Mouse (Mus musculus) adrenal gland, adult 2 months (tissue): Measurements from ENCODE around the gene Homer1. TPM values are rescaled to one million over a fixed set of nuclear protein-coding genes. Genes with fewer than 3 reads are reported as not detected.

Experiments used
- DNase-seq: peaks from one replicate; pipeline ENCODE4 v3.0.0; 2021
- long read RNA-seq: library from polyadenylated mRNA; stranded (forward); transcript quantifications from one replicate; pipeline ENCODE4 v2.0.0, GENCODE M21; 2021
- polyA plus RNA-seq: library from polyadenylated mRNA; depleted of rRNA; stranded (reverse); fragments of >200 nt; gene quantifications from 2 replicates; pipeline ENCODE4 v1.2.3, GENCODE M21; 2012; rRNA removed
- total RNA-seq, 2 experiments: library from RNA; stranded (reverse); gene quantifications; 2 replicates each; pipeline ENCODE4 v1.2.3; 2021

The Homer1 gene
- total RNA-seq (10 to 100 TPM; 27.2 to 56.6 TPM), polyA plus RNA-seq (4.7 and 5.2 TPM in 2 replicates)
- long read RNA-seq, full-length matches to known transcripts = 15 of 15 reads
- long read RNA-seq, partial matches to known transcripts = 0 of 15 reads
- long read RNA-seq, other reads (novel, unspliced or antisense) = 0 of 15 reads

GRCm38 (mm10) chr13:93299316-93299715, at the start of gene Homer1:
Gene Homer1, plus strand, starts transcription at chr13:93299635.
- DNase-seq = no peak

DNA sequence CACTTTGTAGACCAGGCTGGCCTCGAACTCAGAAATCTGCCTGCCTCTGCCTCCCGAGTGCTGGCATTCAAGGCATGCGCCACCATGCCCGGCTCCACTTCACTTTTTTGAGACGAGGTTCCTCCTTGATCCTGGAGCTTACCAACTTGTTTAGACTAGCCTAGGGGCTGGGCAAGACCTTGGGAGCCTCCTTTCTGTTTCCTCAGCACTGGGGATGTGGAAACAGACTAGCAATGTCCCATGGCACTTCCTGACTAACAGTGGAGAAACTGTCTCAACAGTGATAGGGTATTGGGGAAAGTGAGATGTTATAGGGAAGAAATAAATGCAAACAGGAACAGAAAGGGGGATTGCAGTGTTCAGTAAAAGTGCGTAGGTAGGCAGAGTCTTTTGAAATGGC, 47.7 kb upstream of the Homer1 start:
- DNase-seq = no peak

DNA sequence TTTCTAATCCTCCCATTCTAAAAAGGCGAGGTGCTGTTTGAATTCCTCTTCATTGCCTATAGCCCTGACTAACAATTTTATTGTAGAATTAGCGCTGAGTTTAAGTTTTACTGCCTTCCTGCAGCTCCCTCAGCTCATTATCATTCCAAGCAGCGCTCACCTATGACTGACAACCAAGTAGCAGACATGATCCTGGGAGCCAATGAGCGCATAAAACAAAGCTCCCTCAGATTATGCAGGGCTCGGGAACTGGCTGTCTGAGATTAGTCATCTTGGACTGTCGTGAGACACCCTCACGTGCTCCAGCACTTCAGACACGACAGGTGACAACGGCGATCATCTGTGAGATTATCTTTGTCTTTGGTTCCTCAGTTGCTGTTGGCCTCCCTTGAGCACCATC, 47.3 kb upstream of the Homer1 start:
- DNase-seq = no peak

DNA sequence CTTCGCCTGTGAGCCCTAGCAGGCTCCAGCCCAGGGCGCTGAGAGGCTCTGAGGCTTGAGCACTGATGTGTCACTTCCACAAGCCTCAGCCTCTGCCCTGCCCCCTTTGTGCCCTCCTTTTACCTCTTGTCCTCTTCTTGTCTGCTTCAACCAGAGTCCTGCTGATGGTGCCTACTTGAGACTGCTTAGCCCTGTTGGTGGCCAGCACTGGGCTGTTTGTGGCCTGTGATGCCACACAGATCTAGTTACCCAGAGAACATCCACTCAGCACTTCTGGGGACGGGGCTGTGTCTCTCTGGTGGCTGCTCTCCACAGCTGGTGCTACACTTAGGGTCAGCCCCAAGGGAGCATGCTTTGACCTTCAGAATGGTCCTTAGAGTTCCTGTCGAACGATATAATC, 46.5 kb upstream of the Homer1 start:
- DNase-seq = no peak

- no peak for DNase-seq
Observed at GRCm38 (mm10) chr13:93267151-93267550, 32.3 kb upstream of the Homer1 start.

GRCm38 (mm10) chr13:93300581-93300980, 1.1 kb downstream of the Homer1 start:
- no peak for DNase-seq

DNA sequence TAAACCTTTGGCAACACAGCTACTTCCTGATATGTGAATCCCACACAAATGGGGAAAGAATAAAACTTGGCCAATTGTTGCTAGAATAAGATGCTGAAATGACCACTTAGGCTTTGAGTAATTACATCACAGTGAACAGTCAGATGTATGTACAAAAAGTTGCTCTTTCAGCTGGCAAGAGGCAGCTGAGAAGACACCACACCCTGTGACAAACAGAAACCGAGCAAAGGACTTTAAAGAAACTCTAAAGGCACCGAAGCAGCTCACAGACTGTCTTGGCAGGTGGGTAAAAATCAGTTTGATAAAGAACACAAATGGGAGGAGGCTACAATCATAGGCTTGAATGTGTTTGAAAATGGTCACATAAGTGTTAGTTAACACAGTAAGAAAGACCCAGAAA, 1.6 kb downstream of the Homer1 start:
- no peak for DNase-seq

- DNase-seq = no peak
Observed at GRCm38 (mm10) chr13:93302846-93303562, 3.6 kb downstream of the Homer1 start.

GRCm38 (mm10) chr13:93303563-93304250, 4.3 kb downstream of the Homer1 start:
- peak; percentile 97 for DNase-seq

DNA sequence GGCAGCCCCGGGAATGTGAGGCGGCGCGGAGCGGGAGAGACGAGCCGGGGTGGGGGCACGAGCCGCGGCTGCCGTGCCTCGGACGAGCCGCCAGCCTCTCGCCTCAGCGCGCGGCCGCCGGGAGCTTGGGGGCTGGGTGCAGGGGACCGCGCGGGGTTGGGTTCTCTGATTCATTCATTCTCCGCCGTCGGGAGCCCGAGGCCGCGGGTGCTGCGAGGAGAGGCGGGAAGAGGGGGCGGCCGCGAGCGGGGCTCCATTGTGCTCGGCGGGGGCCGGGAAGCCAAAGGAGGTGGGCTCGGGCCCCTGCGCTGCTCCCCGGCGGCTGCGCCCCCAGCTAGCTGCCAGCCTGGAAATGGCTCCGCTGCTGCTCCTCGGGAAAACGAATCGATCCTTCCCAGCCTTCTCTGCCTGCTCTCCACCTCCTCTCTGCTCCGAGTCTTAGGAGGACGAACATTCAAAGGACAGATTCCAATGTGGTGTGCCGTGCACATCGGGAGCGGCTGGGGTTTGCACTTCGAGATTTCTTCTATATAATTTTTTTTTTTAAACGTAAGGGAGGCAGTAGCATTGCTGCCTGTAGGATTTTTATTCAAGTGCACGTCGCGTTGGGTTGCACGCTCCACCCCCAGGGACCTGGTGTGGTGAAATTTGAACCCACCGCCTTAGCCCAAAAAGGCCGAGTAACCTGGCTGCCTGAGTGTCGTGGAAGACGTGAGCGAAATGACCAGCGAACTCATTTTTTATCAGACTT, 5.0 kb downstream of the Homer1 start:
- DNase-seq = peak; percentile 55

GRCm38 (mm10) chr13:93305149-93305548, 5.7 kb downstream of the Homer1 start:
- DNase-seq = no peak

DNA sequence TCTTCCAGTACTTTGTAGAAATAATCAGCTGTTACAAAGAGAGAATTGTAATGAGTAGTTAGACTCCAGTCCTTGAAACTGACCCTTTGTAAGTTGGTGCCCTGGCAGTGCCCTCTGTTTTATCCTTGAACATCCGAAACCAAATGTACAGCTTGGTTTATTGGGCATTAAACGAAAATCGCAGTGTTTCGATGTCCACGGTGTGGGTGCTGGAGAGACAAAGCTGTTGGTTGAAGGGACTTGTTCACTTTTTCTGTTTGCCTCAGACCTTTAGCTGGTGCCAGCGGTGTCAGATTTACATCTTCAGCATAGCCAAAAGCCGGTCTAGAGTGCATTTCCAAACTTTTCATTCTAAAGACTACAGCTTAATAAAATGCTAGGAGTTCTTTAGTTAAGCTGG, 6.2 kb downstream of the Homer1 start:
- peak; percentile 51 for DNase-seq

- no peak for DNase-seq
Observed at GRCm38 (mm10) chr13:93306545-93306944, 7.1 kb downstream of the Homer1 start.

DNA sequence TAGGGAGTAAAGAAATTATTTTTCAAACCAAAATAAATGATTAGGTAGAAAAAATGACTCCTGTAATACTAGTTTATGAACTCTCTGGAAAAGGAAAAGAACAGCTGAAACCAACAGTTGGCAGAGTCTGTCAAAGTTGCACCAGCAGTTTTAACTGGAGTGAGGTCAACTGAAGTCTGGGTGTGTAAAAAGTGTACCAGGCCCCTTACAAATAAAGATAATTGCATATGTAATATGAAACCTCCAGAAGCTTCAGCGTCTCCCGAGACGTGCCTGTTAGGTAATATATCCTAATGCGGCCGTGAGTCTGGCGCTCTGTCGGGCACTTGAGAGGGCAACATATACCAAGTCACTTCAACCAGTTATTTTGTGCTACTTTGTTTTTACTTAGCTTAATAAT, 8.3 kb downstream of the Homer1 start:
- DNase-seq = no peak

DNA sequence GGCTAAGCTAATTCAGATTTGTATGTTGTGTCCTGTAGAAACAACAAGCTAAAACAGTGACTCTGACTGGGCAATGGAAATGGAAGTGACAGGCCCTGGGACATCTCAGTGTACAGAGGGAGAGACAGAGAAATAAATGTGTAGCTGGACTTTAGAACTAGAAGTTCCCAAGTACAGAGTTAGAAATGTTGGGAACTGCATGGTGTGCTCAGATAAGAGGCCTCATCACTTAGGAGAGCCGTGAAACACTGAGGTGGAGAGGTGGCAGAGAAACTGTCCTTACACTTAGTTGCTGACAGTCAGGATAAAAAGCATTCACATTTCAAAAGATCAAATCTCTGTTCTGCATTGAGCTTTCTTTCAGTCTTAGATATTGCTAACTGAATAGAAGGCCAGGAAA, 9.9 kb downstream of the Homer1 start:
- no peak for DNase-seq

DNA sequence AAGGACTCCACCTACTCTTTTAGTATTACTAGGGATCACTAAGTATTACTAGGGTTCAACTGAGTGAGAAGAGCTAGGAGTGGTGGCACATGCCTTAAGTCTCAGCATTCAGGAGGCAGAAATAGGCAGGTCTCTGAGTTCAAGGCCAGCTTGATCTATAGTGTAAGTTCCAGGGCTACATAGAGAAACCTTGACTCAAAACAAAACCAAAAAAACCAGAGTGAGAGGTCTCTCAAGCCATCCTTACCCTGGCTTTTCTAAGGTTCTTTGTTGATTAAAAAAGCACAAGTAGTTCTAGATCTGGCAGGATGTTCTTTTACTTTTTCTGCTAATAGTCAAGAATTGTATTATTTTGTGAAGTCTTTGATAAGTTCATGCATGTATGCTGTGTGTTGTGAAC, 13.1 kb downstream of the Homer1 start:
- DNase-seq = no peak

GRCm38 (mm10) chr13:93314322-93314721, 14.9 kb downstream of the Homer1 start:
- no peak for DNase-seq

- DNase-seq = no peak
Observed at GRCm38 (mm10) chr13:93320089-93320488, 20.7 kb downstream of the Homer1 start.

GRCm38 (mm10) chr13:93326326-93326725, 26.9 kb downstream of the Homer1 start:
- no peak for DNase-seq

GRCm38 (mm10) chr13:93331721-93332120, 32.3 kb downstream of the Homer1 start:
- no peak for DNase-seq

GRCm38 (mm10) chr13:93332491-93332890, 33.1 kb downstream of the Homer1 start:
- no peak for DNase-seq

DNA sequence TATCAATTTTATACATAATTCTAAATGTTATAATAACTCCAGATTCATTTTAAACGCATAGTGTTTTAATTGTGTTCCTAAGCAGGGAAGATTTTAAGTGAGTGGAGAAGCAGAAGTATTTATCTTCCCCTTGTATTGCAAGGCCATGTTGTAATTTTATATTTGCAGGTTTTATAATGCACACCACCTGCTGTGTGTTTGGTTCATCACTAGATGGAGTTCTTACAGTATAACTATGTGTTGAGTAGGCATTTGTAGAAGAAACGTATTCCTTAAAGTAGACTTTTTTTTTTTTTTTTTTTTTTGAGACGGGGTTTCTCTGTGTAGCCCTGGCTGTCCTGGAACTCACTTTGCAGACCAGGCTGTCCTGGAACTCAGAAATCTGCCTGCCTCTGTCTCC, 35.9 kb downstream of the Homer1 start:
- DNase-seq = no peak

DNA sequence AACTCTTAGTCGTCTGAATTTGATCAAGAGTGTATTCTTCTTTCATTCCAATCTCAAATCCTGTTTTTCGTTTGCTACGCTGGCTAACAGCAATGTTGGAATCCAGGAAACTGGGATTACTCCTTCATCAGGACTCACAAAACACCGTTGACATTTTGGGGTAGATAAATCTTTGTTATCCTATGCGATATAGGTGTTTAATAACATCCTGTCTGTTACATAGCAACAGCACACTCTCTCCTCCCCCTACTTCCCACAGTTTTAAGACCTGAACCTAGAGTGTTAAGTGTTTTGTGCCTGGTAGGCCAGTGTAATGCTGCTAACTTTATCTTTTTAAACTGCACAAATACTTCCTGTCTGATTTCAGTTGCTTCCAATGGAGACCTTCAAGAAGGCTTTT, 39.0 kb downstream of the Homer1 start:
- no peak for DNase-seq
